Mouse (Mus musculus): ENCODE data around the gene Brd9. TPM values are rescaled to one million over a fixed set of nuclear protein-coding genes. Genes with fewer than 3 reads are reported as not detected.
"Not testable (repeated sequence)": the region's sequence is repeated elsewhere in the genome, so short reads cannot be mapped to it uniquely, and the experiment has no call there.

Gene Brd9
- total RNA-seq, 2 experiments from 2014 or later, result 33.5 to 94.5 TPM

- ATAC-seq (replicated peaks; ENCODE audit: poor library complexity, severe bottlenecking), result no peak
Measured at GRCm38 (mm10) chr13:73976935-73977334, 39.3 kb downstream of the Brd9 start.

- no peak for ATAC-seq (replicated peaks; ENCODE audit: poor library complexity, severe bottlenecking)
Measured at GRCm38 (mm10) chr13:73990325-73990724, 52.7 kb downstream of the Brd9 start.

GRCm38 (mm10) chr13:73990761-73991160 lies 53.1 kb downstream of the Brd9 start:
- no peak for ATAC-seq (replicated peaks; ENCODE audit: poor library complexity, severe bottlenecking)

GRCm38 (mm10) chr13:73991267-73991666 lies 53.7 kb downstream of the Brd9 start:
- ATAC-seq (replicated peaks; ENCODE audit: poor library complexity, severe bottlenecking), result no peak

GRCm38 (mm10) chr13:73996456-73996855 lies 58.8 kb downstream of the Brd9 start:
- peak; percentile 48 for ATAC-seq (replicated peaks; ENCODE audit: poor library complexity, severe bottlenecking)

- no peak for ATAC-seq (replicated peaks; ENCODE audit: poor library complexity, severe bottlenecking)
Measured at GRCm38 (mm10) chr13:74000519-74000918, 62.9 kb downstream of the Brd9 start.

- ATAC-seq (replicated peaks; ENCODE audit: poor library complexity, severe bottlenecking), result no peak
Measured at GRCm38 (mm10) chr13:74000961-74001360, 63.4 kb downstream of the Brd9 start.

GRCm38 (mm10) chr13:74001492-74001891 lies 63.9 kb downstream of the Brd9 start:
- no peak for ATAC-seq (replicated peaks; ENCODE audit: poor library complexity, severe bottlenecking)

GRCm38 (mm10) chr13:74006881-74007280 lies 69.3 kb downstream of the Brd9 start:
- ATAC-seq (replicated peaks; ENCODE audit: poor library complexity, severe bottlenecking), result not testable (repeated sequence)

- not testable (repeated sequence) for ATAC-seq (replicated peaks; ENCODE audit: poor library complexity, severe bottlenecking)
Measured at GRCm38 (mm10) chr13:74008216-74008615, 70.6 kb downstream of the Brd9 start.

GRCm38 (mm10) chr13:74008948-74009718 lies 71.5 kb downstream of the Brd9 start, which contains the start of gene Tppp:
Tppp (plus strand) TSS chr13:74009407.
- ATAC-seq (replicated peaks; ENCODE audit: poor library complexity, severe bottlenecking), result peak; percentile 96

- peak; percentile 6 for ATAC-seq (replicated peaks; ENCODE audit: poor library complexity, severe bottlenecking)
Measured at GRCm38 (mm10) chr13:74009791-74010614, 72.4 kb downstream of the Brd9 start.

Other genes starting within 250 kb of the Brd9 start
- not detected in 2 replicates for gene Slc6a19, start 232.9 kb upstream of the Brd9 start, total RNA-seq (2014; fragmentation: Nextera tagmentation)
- not detected in 2 replicates for gene Slc6a19, start 232.9 kb upstream of the Brd9 start, total RNA-seq (2017)
- gene Slc12a7, start 204.7 kb upstream of the Brd9 start, total RNA-seq (2014; fragmentation: Nextera tagmentation), result 3.6 and 8.3 TPM in 2 replicates
- gene Slc12a7, start 204.7 kb upstream of the Brd9 start, total RNA-seq (2017), result 3.0 and 3.7 TPM in 2 replicates
- not detected in 2 replicates for gene Nkd2, start 90.2 kb upstream of the Brd9 start, total RNA-seq (2014; fragmentation: Nextera tagmentation)
- gene Nkd2, start 90.2 kb upstream of the Brd9 start, total RNA-seq (2017), result not detected in 2 replicates
- gene Trip13, start within 50 bp of the Brd9 start, total RNA-seq (2014; fragmentation: Nextera tagmentation), result 33.9 and 34.2 TPM in 2 replicates
- gene Trip13, start within 50 bp of the Brd9 start, total RNA-seq (2017), result 36.6 and 57.9 TPM in 2 replicates
- not detected in 2 replicates for gene Zdhhc11, start 26.0 kb downstream of the Brd9 start, total RNA-seq (2014; fragmentation: Nextera tagmentation)
- not detected in 2 replicates for gene Zdhhc11, start 26.0 kb downstream of the Brd9 start, total RNA-seq (2017)
- gene Tppp, start 71.6 kb downstream of the Brd9 start, total RNA-seq (2014; fragmentation: Nextera tagmentation), result not detected in 2 replicates
- 0.09 TPM in 1 of 2 replicates, not detected in the other for gene Tppp, start 71.6 kb downstream of the Brd9 start, total RNA-seq (2017)
- 12.9 and 36.9 TPM in 2 replicates for gene Cep72, start 124.5 kb downstream of the Brd9 start, total RNA-seq (2014; fragmentation: Nextera tagmentation)
- 15.0 and 16.0 TPM in 2 replicates for gene Cep72, start 124.5 kb downstream of the Brd9 start, total RNA-seq (2017)
- not detected in 2 replicates for gene Slc9a3, start 183.6 kb downstream of the Brd9 start, total RNA-seq (2014; fragmentation: Nextera tagmentation)
- not detected in 2 replicates for gene Slc9a3, start 183.6 kb downstream of the Brd9 start, total RNA-seq (2017)